Mouse (Mus musculus) frontal cortex, adult 2 months (tissue): ENCODE results near the gene Aldoart2. TPM values are rescaled to one million over a fixed set of nuclear protein-coding genes. Genes with fewer than 3 reads are reported as not detected.
"Not testable (repeated sequence)": the region's sequence is repeated elsewhere in the genome, so short reads cannot be mapped to it uniquely, and the experiment has no call there.

Source experiments
- DNase-seq, 2 experiments: peaks; one replicate each; pipeline ENCODE4 v3.0.0; 2022; ENCODE audit warnings: low spot score in 1 of 2; ENCODE audit errors: extremely low spot score in 1 of 2
- polyA plus RNA-seq: library from polyadenylated mRNA; depleted of rRNA; stranded (reverse); fragments of >200 nt; gene quantifications from 2 replicates; pipeline ENCODE4 v1.2.3, GENCODE M21; 2012; rRNA removed

Aldoart2 gene
- polyA plus RNA-seq, 1 experiment: not detected

DNA sequence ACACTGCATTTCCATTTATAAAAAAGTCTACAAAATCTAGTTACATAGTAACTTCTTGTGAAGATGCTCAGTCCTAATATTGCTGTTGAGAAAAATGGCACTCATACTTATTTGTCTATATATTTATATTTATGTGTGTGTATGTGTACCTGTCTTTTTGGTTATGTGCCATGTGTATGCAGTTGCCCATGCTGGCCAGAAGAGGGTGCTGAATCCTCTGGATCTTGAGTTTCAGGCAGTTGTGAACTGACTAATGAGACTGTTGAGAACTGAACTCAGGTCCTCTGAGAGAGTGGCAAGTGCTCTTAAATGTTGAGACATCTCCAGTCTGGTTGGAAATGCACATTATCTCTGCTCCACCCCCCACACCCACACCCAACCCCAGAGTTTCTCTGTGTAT is 8.1 kb downstream of the Aldoart2 start:
- DNase-seq: no peak

DNA sequence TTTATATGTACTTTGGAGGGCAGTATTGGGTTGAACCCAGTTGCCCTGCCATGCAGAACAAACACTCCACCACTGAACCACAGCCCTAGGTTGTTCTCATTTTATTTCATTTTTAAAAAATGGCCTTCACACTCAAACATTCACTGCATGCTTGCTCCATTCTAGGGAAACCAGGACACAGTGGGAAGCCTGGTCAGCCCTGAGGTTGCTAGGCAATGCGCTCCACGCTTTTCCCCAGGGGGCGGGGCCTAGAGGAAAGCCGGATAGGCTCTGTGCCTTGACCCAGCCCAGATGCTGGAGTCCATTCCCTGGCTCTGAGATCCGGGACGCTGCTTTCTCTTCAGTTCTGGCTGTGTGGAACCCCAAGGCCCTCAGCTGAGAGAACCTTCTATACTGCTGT is 8.8 kb downstream of the Aldoart2 start:
- DNase-seq: no peak

DNA sequence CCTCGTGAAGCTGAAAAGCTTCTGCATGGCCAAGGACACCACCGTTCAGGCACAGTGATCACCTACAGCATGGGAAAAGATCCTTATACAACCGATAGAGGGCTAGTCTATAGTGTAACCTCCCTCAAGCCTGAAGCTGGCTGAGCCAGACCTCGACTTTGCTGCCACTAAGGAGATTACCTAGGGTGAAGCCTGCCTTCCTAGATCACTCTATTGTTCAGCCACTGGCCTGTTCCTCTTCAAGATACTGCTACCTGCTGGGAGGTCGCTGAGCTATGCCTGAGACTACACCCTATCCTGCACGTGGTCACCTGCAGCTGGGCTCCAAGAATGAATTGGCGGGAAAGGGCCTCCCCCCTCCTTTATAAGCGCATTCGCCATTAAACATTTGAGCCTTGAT is 21.9 kb downstream of the Aldoart2 start:
- not testable (repeated sequence) for DNase-seq

DNA sequence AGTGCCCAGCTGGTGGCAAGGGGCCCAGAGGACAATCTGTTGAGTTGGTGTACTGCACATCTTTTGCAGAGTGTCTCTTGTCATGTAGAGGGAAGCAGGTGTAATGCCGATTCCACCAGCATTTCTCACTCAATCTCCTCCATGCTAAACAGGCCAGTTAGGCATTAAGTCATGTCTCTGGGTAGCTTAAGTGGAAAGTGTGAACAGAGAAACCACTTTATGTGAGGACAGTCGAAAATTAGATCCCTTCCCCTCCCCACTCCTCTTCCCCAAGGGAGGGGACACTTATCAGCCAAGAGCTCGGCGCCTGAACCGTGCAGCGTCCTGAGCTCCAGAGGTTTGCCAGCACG is 33.5 kb downstream of the Aldoart2 start:
- DNase-seq: no peak

DNA sequence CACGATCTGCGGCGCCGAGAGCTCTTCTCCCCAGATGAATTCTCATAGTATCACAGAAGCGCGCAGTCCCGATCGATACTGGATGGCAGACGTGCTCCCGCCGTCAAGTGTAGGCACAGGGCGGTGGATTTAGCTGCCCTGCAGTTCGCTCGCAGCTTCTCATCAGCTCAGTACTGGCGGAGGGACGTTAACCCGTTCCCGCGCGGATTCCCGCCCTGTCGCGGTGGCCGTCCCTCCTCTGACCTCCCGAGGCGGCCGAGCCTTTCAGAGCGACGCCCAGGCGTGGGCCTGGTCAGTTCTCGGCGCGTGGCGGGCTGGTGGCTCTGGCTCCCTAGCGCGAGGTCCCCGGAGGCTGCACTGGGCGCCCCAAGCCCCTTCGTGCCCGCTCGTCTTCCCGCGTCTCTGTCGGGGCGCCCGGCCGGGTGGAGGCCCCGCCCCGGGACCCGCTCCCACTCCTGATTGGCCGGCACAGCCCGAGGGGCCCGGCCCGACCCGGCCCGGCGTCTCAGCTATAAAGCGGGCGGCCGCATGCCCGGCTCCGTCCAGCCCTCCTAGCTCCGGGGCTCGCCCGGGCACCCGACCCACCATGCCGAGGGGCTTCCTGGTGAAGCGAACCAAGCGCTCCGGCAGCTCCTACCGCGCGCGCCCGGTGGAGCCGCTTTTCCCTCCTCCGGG is 34.0 kb downstream of the Aldoart2 start, which contains the start of gene Insm2:
Insm2 (plus strand) TSS at position 541 of the 675 bp plus-strand sequence.
- DNase-seq: no peak

DNA sequence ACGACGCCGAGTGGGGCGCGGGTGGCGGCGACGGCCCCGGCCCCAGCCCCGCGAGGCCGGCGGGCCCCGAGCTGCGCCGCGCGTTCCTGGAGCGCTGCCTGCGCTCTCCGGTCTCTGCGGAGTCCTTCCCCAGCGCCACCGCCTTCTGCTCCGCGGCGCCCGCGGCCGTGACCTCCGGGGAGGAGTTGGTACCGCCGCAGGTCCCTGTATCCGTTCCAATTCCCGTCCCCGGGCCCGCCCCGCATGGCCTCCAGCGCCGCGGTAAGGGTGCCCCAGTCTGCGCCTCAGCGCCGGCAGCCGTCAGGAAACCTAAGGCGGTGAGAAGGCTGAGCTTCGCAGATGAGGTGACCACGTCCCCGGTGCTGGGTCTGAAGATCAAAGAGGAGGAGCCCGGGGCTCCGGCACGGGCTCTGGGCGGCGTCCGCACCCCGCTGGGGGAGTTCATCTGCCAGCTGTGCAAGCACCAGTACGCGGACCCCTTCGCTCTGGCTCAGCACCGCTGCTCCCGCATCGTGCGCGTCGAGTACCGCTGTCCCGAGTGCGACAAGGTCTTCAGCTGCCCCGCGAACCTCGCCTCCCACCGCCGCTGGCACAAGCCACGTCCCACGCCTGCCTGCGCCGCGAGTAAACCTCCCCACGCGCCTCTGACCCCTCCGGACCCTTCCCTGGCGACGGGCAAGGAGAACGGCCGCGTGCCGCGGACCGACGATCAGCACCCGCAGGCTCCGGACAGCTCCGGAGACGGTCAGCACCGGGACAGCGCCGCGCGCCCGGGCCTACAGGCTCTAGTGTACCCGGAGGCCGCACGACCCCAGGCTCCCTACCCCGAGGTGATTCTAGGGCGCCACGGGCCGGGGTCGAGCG is 34.8 kb downstream of the Aldoart2 start:
- no peak for DNase-seq

DNA sequence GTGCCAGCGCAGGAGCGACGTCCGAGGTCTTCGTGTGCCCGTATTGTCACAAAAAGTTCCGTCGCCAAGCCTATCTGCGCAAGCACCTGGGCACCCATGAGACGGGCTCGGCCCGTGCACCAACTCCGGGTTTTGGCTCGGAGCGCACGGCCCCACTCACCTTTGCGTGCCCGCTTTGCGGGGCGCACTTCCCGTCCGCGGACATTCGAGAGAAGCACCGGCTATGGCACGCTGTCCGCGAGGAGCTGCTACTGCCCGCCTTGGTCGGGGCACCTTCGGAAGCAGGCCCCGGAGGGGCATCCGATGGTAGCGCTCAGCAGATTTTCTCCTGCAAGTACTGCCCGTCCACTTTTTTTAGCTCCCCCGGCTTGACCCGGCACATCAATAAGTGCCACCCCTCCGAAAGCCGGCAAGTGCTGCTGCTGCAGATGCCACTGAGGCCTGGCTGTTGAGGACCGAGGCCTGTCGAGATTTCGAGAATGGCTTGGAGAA is 35.5 kb downstream of the Aldoart2 start:
- no peak for DNase-seq

DNA sequence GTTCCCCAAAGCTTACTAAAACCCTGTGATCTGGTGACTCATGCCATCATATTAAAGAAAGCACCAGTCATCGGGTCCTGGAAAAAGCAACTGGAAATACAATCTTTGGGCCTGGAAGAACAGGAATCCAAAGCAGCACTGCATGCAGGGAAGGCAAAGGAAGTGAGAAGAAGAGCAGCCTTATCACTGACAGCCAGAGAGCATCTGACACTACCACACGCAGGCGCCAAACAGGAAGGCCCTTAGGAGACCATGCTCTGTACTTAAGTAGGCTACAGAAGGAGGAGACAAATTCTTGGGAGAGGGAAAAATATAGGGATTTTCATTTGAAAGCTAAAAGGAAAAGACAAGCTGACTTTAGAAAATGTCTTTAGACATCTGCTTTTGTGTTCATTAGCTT is 39.4 kb downstream of the Aldoart2 start:
- no peak for DNase-seq

DNA sequence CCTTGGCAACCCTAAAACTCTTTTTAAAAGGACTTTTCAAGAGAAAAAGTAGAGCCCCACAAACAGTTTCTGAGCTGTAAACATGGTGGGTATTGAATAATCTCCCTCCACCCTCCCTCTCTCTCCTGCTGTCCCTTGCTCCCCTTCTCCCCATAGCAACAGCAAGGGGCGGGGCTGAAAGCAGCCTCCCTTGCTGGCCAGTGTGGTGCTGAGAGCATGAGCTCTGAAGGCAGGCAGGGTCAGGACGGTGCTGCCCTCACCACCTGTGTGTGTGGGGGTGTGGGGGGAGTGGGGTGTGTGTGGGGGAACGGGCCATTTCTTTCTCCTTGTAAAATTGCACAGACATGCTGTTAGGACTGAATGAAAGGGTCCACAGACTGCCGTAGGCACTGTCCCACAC is 42.9 kb downstream of the Aldoart2 start:
- no peak for DNase-seq

DNA sequence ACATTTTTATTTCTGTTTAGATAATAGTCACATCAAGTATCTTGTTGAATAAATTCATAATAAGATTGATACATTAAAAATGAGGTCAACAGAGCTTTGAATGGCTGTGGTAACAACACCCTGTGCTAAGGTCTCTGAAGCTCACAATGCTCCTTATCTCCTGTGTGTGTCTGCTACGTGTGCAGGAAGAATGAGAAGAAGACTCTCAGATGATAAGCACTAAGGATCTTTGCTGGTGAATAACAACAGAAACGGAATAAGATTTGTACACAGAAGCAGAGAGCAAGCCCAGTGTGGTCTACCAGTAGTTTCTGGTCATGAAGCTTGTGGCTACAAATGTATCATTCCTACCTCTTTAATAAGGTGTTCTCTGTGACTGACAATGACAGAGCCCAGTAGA is 45.8 kb downstream of the Aldoart2 start:
- DNase-seq: no peak

Other genes starting within 250 kb of the Aldoart2 start
- gene Psma6, start 181.0 kb upstream of the Aldoart2 start, polyA plus RNA-seq: 130 and 133 TPM in 2 replicates
- 36.4 and 41.8 TPM in 2 replicates for gene Nfkbia, start 72.6 kb upstream of the Aldoart2 start, polyA plus RNA-seq
- 0.20 and 0.21 TPM in 2 replicates for gene Insm2, start 34.2 kb downstream of the Aldoart2 start, polyA plus RNA-seq